ENCODE assay signal across 10 mouse cellular contexts in the genomic region with DNA sequence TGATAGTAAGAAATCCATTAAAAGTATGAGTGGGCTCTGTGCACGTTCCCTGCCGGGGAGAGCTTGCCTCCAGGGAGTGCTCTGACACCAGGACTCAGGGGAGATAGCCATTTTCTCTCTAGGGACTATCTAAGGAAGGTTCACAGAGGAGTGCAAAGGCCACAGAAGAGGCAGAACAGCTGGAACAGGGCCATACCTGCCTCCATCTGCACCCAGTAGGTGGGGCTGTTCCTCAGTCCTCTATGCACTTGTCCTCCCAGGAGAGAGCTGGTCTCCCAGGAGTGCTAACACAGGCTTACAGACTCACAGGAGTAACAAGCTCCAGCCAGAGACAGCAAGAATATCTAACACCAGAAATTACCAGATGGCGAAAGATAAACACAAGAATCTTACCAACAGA.
DNase-seq lines count a peak whose midpoint lies in the region; ATAC-seq lines count a peak whose summit lies in the region.
"Had no signal": no experiment of that assay in that cellular context is flagged by ENCODE, and none has a peak within 500 bp of the region (broad histone marks: within the 10 kb centered on the region; RNA-seq: fewer than 3 reads in every experiment).

No protein-coding gene starts in this region.

- 79% methylated on average over 3 of the region's 3 CpGs for WGBS in midbrain, embryonic 13.5 days

- no peaks in the 10 kb centered on the region for H3K9me3 ChIP-seq in midbrain, embryonic 13.5 days
- H3K9me3 ChIP-seq: hindbrain, embryonic 15.5 days; midbrain, embryonic 12.5 days had no signal

- ATAC-seq in midbrain, embryonic 13.5 days: no peak

- no peak overlapping the region for H3K9ac ChIP-seq in midbrain, embryonic 13.5 days (replicated peaks)
- H3K9ac ChIP-seq: hindbrain, embryonic 15.5 days; midbrain, embryonic 12.5 days had no signal

- no peaks in the 10 kb centered on the region for H3K27me3 ChIP-seq in midbrain, embryonic 13.5 days
- H3K27me3 ChIP-seq: hindbrain, embryonic 15.5 days; midbrain, embryonic 12.5 days had no signal

- no peak overlapping the region for H3K4me3 ChIP-seq in midbrain, embryonic 13.5 days (replicated peaks)
- H3K4me3 ChIP-seq: hindbrain, embryonic 15.5 days; midbrain, embryonic 12.5 days had no signal

- no peaks in the 10 kb centered on the region for H3K36me3 ChIP-seq in midbrain, embryonic 13.5 days
- H3K36me3 ChIP-seq: hindbrain, embryonic 15.5 days; midbrain, embryonic 12.5 days had no signal

- H3K4me1 ChIP-seq in midbrain, embryonic 13.5 days (replicated peaks): no peaks in the 10 kb centered on the region
- H3K4me1 ChIP-seq: hindbrain, embryonic 15.5 days; midbrain, embryonic 12.5 days had no signal

- intact Hi-C loops in gastrocnemius, postnatal 14 days (cut with DNase I; ENCODE audit: low total_unique reads): no loop called here

- H3K27ac ChIP-seq in midbrain, embryonic 13.5 days: no peak overlapping the region
- H3K27ac ChIP-seq: hindbrain, embryonic 15.5 days; midbrain, embryonic 12.5 days had no signal

- H3K4me2 ChIP-seq in midbrain, embryonic 13.5 days (replicated peaks): no peak overlapping the region
- H3K4me2 ChIP-seq: hindbrain, embryonic 15.5 days; midbrain, embryonic 12.5 days had no signal

- peak; percentile 4 for DNase-seq in ovary, adult 18-20 months (ENCODE audit: low spot score)
- DNase-seq in ovary, postnatal 10 days (ENCODE audit: low spot score): no peak
- peak; percentile 71 for DNase-seq in adrenal gland, postnatal 14 days
- DNase-seq in gastrocnemius, postnatal 14 days: peak; percentile 14
- DNase-seq in kidney, postnatal 14 days: peak; percentile 60
- peak; percentile 42 for DNase-seq in skeletal muscle tissue, adult 2 months (ENCODE audit: low read depth, low spot score)
- DNase-seq in adipocyte (ENCODE audit: low spot score): no peak

Comparison
In these comparisons a context has a peak if more than half of its experiments do, and no peak if none do; other contexts are left out.
1. DNase-seq: peak in ovary, adult 18-20 months (single experiment), adrenal gland, postnatal 14 days (single experiment), gastrocnemius, postnatal 14 days (single experiment), kidney, postnatal 14 days (single experiment) and skeletal muscle tissue, adult 2 months (single experiment); none in ovary, postnatal 10 days (single experiment) and adipocyte (single experiment).